In the genomic region with DNA sequence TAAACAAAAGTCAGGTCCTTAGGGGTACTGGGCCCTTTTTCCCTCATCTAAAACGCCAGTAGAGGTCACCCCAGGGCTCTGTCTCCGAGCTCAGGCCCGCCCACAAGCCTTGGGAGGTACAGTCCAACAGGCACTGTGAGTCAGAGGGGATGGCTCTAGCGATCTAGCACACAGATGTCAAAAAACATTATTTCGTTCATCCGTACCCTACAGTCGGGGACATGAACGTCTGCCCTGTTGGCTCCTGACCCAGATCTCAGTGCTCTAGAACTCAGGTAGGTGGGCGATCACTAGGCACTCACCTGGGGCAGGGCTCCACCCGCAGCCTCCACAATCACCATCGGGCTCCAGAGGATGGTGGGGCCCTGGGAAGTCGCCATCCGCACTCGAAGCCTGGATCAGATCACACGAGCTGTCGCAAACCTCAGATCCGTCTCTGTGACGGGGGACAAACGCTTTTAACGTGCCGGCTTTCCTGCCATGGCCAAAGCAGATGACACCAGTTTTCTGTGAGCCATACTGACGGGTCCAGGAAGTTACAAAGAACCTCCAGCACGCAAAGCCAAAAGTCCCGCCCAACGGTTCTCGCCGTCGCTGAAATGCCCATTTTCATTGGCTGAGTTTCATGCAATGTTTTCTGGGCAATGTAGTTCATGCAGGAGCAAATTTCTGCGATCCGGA, we compare ENCODE assay signal across 8 mouse cellular contexts. TPM values are rescaled to one million over a fixed set of nuclear protein-coding genes. Genes with fewer than 3 reads are reported as not detected.
DNase-seq lines count a peak whose midpoint lies in the region; ATAC-seq lines count a peak whose summit lies in the region.

Gene Zfp954, minus strand, starts transcription at position 568 of the 681 bp plus-strand sequence.

- peak; percentile 89 to 96 for DNase-seq in adrenal gland, adult (ENCODE audit: inconsistent age in 2 of 2, low spot score in 1 of 2)
- DNase-seq in embryo, embryonic 10.5 days (ENCODE audit: low spot score): peak; percentile 95
- peak; percentile 82 for DNase-seq in gastrocnemius, postnatal 14 days
- peak; percentile 88 to 90 for DNase-seq in left cerebral cortex, postnatal 10 days (ENCODE audit: extremely low spot score in 1 of 2, low spot score in 2 of 2)
- peak; percentile 85 for DNase-seq in right cerebral cortex, postnatal 25 days
- peak; percentile 72 to 81 for DNase-seq in urinary bladder, postnatal 4 days (ENCODE audit: low spot score in 2 of 2)

- ATAC-seq in inflammation-experienced regulatory T-cells, adult 6 months: peak; percentile 94
- peak; percentile 98 for ATAC-seq in megakaryocyte-erythroid progenitor cell, adult 5-6 weeks (replicated peaks; ENCODE audit: low FRiP score, low TSS enrichment, poor library complexity, severe bottlenecking)

- intact Hi-C loops in gastrocnemius, postnatal 14 days (cut with DNase I; ENCODE audit: low total_unique reads): no loop called here
- intact Hi-C loops in left cerebral cortex, postnatal 10 days (cut with DNase I): no loop called here

RNA-seq across cellular contexts. Expression of gene Zfp954, which starts in this region (rescaled TPM):
- 1 to 10 TPM; 2.7 to 3.4 TPM for total RNA-seq in gastrocnemius, postnatal 14 days (2021)
- polyA plus RNA-seq in inflammation-experienced regulatory T-cells, adult 6 months (2017; shearing (Covaris generic)): 10 to 100 TPM; 24.7 to 37.2 (median 30.6) TPM
- 10 to 100 TPM; 11.9 to 12.0 TPM for total RNA-seq in left cerebral cortex, postnatal 10 days (2021)
- total RNA-seq in megakaryocyte-erythroid progenitor cell, adult 5-6 weeks (2014; fragmentation: Nextera tagmentation): 12.0 and 13.7 TPM in 2 replicates
- 4.4 and 13.8 TPM in 2 replicates for total RNA-seq in megakaryocyte-erythroid progenitor cell, adult 5-6 weeks (2017)

Comparison
In these comparisons a context has a peak if more than half of its experiments do, and no peak if none do; other contexts are left out.
1. Peak in every context shown above with its lines: DNase-seq and ATAC-seq.